Mouse (Mus musculus): ENCODE results near the gene Med10. TPM values are rescaled to one million over a fixed set of nuclear protein-coding genes. Genes with fewer than 3 reads are reported as not detected.

Gene Med10
- polyA plus RNA-seq (2012; rRNA removed) = 28.7 and 29.6 TPM in 2 replicates

DNA sequence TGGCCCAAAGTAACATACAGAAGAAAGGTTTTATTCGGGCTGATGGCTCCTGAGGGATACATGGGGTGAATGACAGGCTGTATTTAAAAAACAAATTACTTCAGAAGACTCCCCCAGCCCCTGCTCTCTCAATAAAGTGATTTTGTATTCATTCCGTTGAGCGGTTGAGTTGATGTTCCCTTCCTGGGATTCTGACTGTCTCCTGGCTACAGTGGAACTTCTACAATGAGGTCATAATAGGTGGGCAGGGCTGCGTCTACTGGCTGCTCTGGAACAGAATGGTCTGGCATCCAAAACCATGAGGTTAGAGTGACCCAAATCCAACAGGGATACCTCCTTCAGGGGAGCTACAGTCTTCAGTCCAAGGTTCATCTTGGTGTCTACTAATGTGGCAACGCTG is at the start of gene Med10:
Med10 (plus strand) TSS at position 301 of the 400 bp plus-strand sequence.

Other genes with a start within 250 kb of the Med10 start
- 10.2 and 16.0 TPM in 2 replicates for gene Srd5a1, start 191.0 kb upstream of the Med10 start, polyA plus RNA-seq (2012; rRNA removed)
- 0.23 and 0.41 TPM in 2 replicates for gene Ube2ql1, start 62.5 kb upstream of the Med10 start, polyA plus RNA-seq (2012; rRNA removed)

Data from colon, adult 2 months (tissue).